Mouse (Mus musculus) thymus, adult 2 months (tissue): ENCODE results near the gene Efna2.

ENCODE experiments used
- CTCF ChIP-seq: fragments of 200-500 bp; IDR thresholded peaks from 2 replicates; pipeline ENCODE4 v1.5.1; 2012; ENCODE audit warnings: mild to moderate bottlenecking, control low read depth, low read length, moderate library complexity, borderline replicate concordance; ENCODE audit not compliant: control insufficient read depth, poor library complexity, insufficient read depth; ENCODE audit errors: extremely low read depth
- POLR2A ChIP-seq: fragments of 200-500 bp; IDR thresholded peaks from 2 replicates; pipeline ENCODE4 v1.6.1; 2012; ENCODE audit warnings: mild to moderate bottlenecking, low read length, control low read depth, moderate library complexity; ENCODE audit not compliant: control insufficient read depth, poor library complexity, insufficient read depth; ENCODE audit errors: extremely low read depth

GRCm38 (mm10) chr10:80226071-80226415 is 46.8 kb downstream of the Efna2 start:
- TF ChIP-seq CTCF (no peak), POLR2A (no peak)
